Mouse (Mus musculus): Measurements from ENCODE around the gene Ankrd9.

Ankrd9 gene

GRCm38 (mm10) chr12:110954351-110954991, 24.4 kb downstream of the Ankrd9 start:
- DNase-seq (ENCODE audit: low read depth) = no peak

GRCm38 (mm10) chr12:110953900-110954299, 24.9 kb downstream of the Ankrd9 start:
- DNase-seq (ENCODE audit: low read depth) = no peak

- DNase-seq (ENCODE audit: low read depth) = peak; percentile 52
Observed at GRCm38 (mm10) chr12:110953443-110953842, 25.4 kb downstream of the Ankrd9 start.

GRCm38 (mm10) chr12:110952628-110953385, 26.0 kb downstream of the Ankrd9 start:
- DNase-seq (ENCODE audit: low read depth) = no peak

- no peak for DNase-seq (ENCODE audit: low read depth)
Observed at GRCm38 (mm10) chr12:110951236-110951635, 27.6 kb downstream of the Ankrd9 start.

GRCm38 (mm10) chr12:110950151-110950550, 28.7 kb downstream of the Ankrd9 start:
- no peak for DNase-seq (ENCODE audit: low read depth)

- no peak for DNase-seq (ENCODE audit: low read depth)
Observed at GRCm38 (mm10) chr12:110949410-110949809, 29.4 kb downstream of the Ankrd9 start.

GRCm38 (mm10) chr12:110948910-110949201, 30.0 kb downstream of the Ankrd9 start:
- no peak for DNase-seq (ENCODE audit: low read depth)

GRCm38 (mm10) chr12:110948082-110948909, 30.5 kb downstream of the Ankrd9 start:
- no peak for DNase-seq (ENCODE audit: low read depth)

GRCm38 (mm10) chr12:110946216-110946615, 32.6 kb downstream of the Ankrd9 start:
- DNase-seq (ENCODE audit: low read depth) = no peak

GRCm38 (mm10) chr12:110940869-110941268, 38.0 kb downstream of the Ankrd9 start:
- DNase-seq (ENCODE audit: low read depth) = no peak

GRCm38 (mm10) chr12:110939385-110939784, 39.5 kb downstream of the Ankrd9 start:
- no peak for DNase-seq (ENCODE audit: low read depth)

- DNase-seq (ENCODE audit: low read depth) = no peak
Observed at GRCm38 (mm10) chr12:110937496-110937895, 41.3 kb downstream of the Ankrd9 start.

GRCm38 (mm10) chr12:110935983-110936620, 42.7 kb downstream of the Ankrd9 start:
- DNase-seq (ENCODE audit: low read depth) = peak; percentile 73

- DNase-seq (ENCODE audit: low read depth) = no peak
Observed at GRCm38 (mm10) chr12:110932820-110933219, 46.0 kb downstream of the Ankrd9 start.

Measured in fibroblast of lung, adult 2 months (primary cell).